Mouse (Mus musculus) small intestine, adult 2 months (tissue): ENCODE results near the gene Tpst2.

Experiments used
- CTCF ChIP-seq: fragments of 200-500 bp; IDR thresholded peaks from 2 replicates; pipeline ENCODE4 v1.5.1; 2012; ENCODE audit warnings: low read depth, mild to moderate bottlenecking, control low read depth, inconsistent platforms, low read length, moderate library complexity, mixed read lengths; ENCODE audit not compliant: insufficient replicate concordance, insufficient read length; ENCODE audit errors: extremely low read depth
- POLR2A ChIP-seq: fragments of 200-500 bp; IDR thresholded peaks from 2 replicates; pipeline ENCODE4 v1.6.1; 2012; ENCODE audit warnings: low read depth, mild to moderate bottlenecking, control low read depth, inconsistent platforms, low read length, moderate library complexity

DNA sequence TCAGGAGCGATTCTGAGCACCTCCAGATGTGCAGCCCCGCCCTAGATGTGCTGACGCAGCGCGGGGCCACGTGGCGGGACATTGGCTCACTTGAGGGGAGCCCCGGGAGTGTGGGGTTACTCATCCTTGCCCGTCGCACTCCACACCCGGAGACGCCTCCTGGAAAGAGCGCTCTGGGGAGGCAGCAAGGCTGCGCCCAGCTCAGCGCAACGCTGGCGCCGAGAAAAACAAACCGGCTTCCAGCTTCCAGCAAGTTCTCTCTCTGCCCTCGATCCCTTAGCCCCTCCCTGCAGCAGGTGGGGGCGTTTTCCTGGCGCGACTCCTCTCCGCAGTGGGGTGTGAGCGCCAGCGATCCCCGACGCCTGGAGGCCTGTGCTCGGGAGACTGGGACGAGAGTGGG lies 49.1 kb upstream of the Tpst2 start:
- no peak for TF ChIP-seq CTCF
- no peak for TF ChIP-seq POLR2A
